22 mouse cellular contexts compared by ENCODE assay signal in the genomic region with DNA sequence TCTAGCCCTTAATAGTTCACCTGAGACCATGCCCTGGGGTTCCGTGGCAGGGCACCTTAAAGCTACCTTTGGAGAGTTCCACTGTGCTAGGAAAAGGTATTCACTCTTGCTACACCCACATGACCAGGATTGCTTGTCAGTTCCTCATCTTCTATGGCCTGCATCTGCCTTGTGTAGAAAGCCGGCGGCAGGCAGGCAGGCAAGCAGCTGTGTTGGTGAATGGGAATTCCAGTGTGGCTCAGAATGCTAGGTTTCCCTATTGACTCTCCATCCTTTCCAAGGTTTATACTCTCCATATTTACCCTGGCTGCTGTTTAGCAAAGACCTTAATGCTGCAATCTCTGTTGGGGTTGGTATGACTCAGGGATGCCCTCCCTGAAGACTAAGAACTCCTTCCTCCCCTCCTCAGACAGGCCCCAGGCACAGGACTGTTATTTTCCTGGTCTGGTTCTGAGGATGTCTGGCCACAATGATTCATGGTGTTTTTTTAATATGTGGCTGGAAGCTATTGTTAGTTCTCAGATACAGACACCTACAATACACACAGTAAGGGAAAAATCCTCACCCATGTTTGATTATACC. TPM values are rescaled to one million over a fixed set of nuclear protein-coding genes. Genes with fewer than 3 reads are reported as not detected.
DNase-seq lines count a peak whose midpoint lies in the region; ATAC-seq and TF ChIP-seq lines count a peak whose summit lies in the region.
"Had no signal": no experiment of that assay in that cellular context is flagged by ENCODE, and none has a peak within 500 bp of the region (broad histone marks: within the 10 kb centered on the region; RNA-seq: fewer than 3 reads in every experiment).

No protein-coding gene starts in this region.

- no peak for DNase-seq in hindbrain, embryonic 10.5 days (ENCODE audit: low spot score)
- DNase-seq in 3T3-L1 (ENCODE audit: low read depth, low spot score) (peak; percentile 92), MN1 (ENCODE audit: low spot score) (peak; percentile 44)
- DNase-seq in hindbrain, postnatal 0 days (ENCODE audit: low spot score), result no peak
- no peak for DNase-seq in urinary bladder, postnatal 4 days (ENCODE audit: low spot score in 2 of 2)
- DNase-seq in ovary, postnatal 10 days (ENCODE audit: low spot score), result no peak
- DNase-seq: adrenal gland, adult 2 months; cerebellum, adult 18-20 months; cerebellum, postnatal 14 days; gastrocnemius, adult 2 months; heart, postnatal 4 days; kidney, adult 2 months; thymus, postnatal 25 days had no signal

- H3K27me3 ChIP-seq in hindbrain, embryonic 10.5 days (ENCODE audit: insufficient read depth, poor library complexity, severe bottlenecking), result no peaks in the 10 kb centered on the region
- H3K27me3 ChIP-seq in hindbrain, embryonic 16.5 days (replicated peaks; ENCODE audit: control insufficient read depth, insufficient read depth, low read length), result no peaks in the 10 kb centered on the region
- H3K27me3 ChIP-seq in hindbrain, postnatal 0 days (ENCODE audit: insufficient read depth, low read length), result no peaks in the 10 kb centered on the region
- H3K27me3 ChIP-seq: embryonic facial prominence, embryonic 13.5 days; heart, embryonic 15.5 days; neural tube, embryonic 12.5 days; stomach, embryonic 15.5 days had no signal

- peaks cover 13% of the 10 kb centered on the region for H3K4me1 ChIP-seq in hindbrain, embryonic 10.5 days (replicated peaks)
- no peaks in the 10 kb centered on the region for H3K4me1 ChIP-seq in hindbrain, embryonic 16.5 days (ENCODE audit: control insufficient read depth, insufficient read depth, low read depth, low read length)
- H3K4me1 ChIP-seq in hindbrain, postnatal 0 days (ENCODE audit: insufficient read depth, low read length), result no peaks in the 10 kb centered on the region
- H3K4me1 ChIP-seq: embryonic facial prominence, embryonic 13.5 days; heart, embryonic 15.5 days; neural tube, embryonic 12.5 days; stomach, embryonic 15.5 days had no signal

- H3K27ac ChIP-seq in hindbrain, embryonic 10.5 days, result peak overlapping the region; percentile 50; the same call in 1 of the 2 replicates
- no peak overlapping the region for H3K27ac ChIP-seq in hindbrain, embryonic 16.5 days (ENCODE audit: low read depth, low read length)
- H3K27ac ChIP-seq in hindbrain, postnatal 0 days, result peak overlapping the region; percentile 20; the same call in 1 of the 2 replicates
- H3K27ac ChIP-seq: embryonic facial prominence, embryonic 13.5 days; gastrocnemius, adult 2 months; heart, embryonic 15.5 days; kidney, postnatal 0 days; macrophage; neural tube, embryonic 12.5 days; stomach, embryonic 15.5 days had no signal

- no peak overlapping the region for H3K4me2 ChIP-seq in hindbrain, embryonic 16.5 days (ENCODE audit: low read length)
- H3K4me2 ChIP-seq in hindbrain, postnatal 0 days (ENCODE audit: low read depth, low read length), result no peak overlapping the region
- H3K4me2 ChIP-seq: embryonic facial prominence, embryonic 13.5 days; heart, embryonic 15.5 days; neural tube, embryonic 12.5 days; stomach, embryonic 15.5 days had no signal

- no peak overlapping the region for H3K4me3 ChIP-seq in hindbrain, embryonic 10.5 days
- no peak overlapping the region for H3K4me3 ChIP-seq in hindbrain, embryonic 16.5 days (ENCODE audit: low read length)
- no peak overlapping the region for H3K4me3 ChIP-seq in hindbrain, postnatal 0 days (ENCODE audit: low read length)
- H3K4me3 ChIP-seq: embryonic facial prominence, embryonic 13.5 days; gastrocnemius, adult 2 months; heart, embryonic 15.5 days; neural tube, embryonic 12.5 days; stomach, embryonic 15.5 days had no signal

- 84% methylated on average over 3 of the region's 3 CpGs for WGBS in hindbrain, embryonic 10.5 days
- 72% methylated on average over 3 of the region's 3 CpGs for WGBS in hindbrain, embryonic 16.5 days
- WGBS in hindbrain, postnatal 0 days, result 74% methylated on average over 3 of the region's 3 CpGs

- no peak for TF ChIP-seq CTCF in hindbrain, postnatal 0 days (IDR thresholded peaks at IDR 0.05; ENCODE audit: low read depth)

- no peak for ATAC-seq in hindbrain, embryonic 16.5 days
- ATAC-seq in hindbrain, postnatal 0 days, result no peak
- ATAC-seq: CD4-positive, CD25-positive, alpha-beta regulatory T cell, adult 4 months had no signal

- H3K9ac ChIP-seq in hindbrain, embryonic 16.5 days (ENCODE audit: low read depth, low read length), result no peak overlapping the region
- no peak overlapping the region for H3K9ac ChIP-seq in hindbrain, postnatal 0 days (replicated peaks; ENCODE audit: low read length)
- H3K9ac ChIP-seq: embryonic facial prominence, embryonic 13.5 days; heart, embryonic 15.5 days; neural tube, embryonic 12.5 days; stomach, embryonic 15.5 days had no signal

- no peaks in the 10 kb centered on the region for H3K36me3 ChIP-seq in hindbrain, embryonic 10.5 days
- no peaks in the 10 kb centered on the region for H3K36me3 ChIP-seq in hindbrain, embryonic 16.5 days (ENCODE audit: control insufficient read depth, insufficient read depth, low read length)
- H3K36me3 ChIP-seq in hindbrain, postnatal 0 days (ENCODE audit: insufficient read depth, low read length), result no peaks in the 10 kb centered on the region
- H3K36me3 ChIP-seq: embryonic facial prominence, embryonic 13.5 days; heart, embryonic 15.5 days; neural tube, embryonic 12.5 days; stomach, embryonic 15.5 days had no signal

- H3K9me3 ChIP-seq in hindbrain, embryonic 10.5 days, result no peaks in the 10 kb centered on the region
- H3K9me3 ChIP-seq in hindbrain, embryonic 16.5 days (ENCODE audit: control insufficient read depth, low read length), result no peaks in the 10 kb centered on the region
- no peaks in the 10 kb centered on the region for H3K9me3 ChIP-seq in hindbrain, postnatal 0 days (ENCODE audit: low read length)
- H3K9me3 ChIP-seq: embryonic facial prominence, embryonic 13.5 days; heart, embryonic 15.5 days; neural tube, embryonic 12.5 days; stomach, embryonic 15.5 days had no signal

RNA-seq across cellular contexts. Expression of a gene that starts 15.0 kb away (rescaled TPM):
- polyA plus RNA-seq in hindbrain, embryonic 10.5 days (2016; fragmentation: Nextera tagmentation; extraction: Ambion mirVana), result 6.3 and 7.9 TPM in 2 replicates
- polyA plus RNA-seq in hindbrain, embryonic 16.5 days (2015; fragmentation: Nextera tagmentation; extraction: Ambion mirVana), result 11.9 and 13.6 TPM in 2 replicates
- total RNA-seq in hindbrain, postnatal 0 days (2014; rRNA removed), result 12.3 and 15.4 TPM in 2 replicates
- 23.6 and 26.7 TPM in 2 replicates for polyA plus RNA-seq in hindbrain, postnatal 0 days (2015; fragmentation: Nextera tagmentation; extraction: Ambion mirVana)

RNA-seq across cellular contexts. Expression of a gene that starts 58.6 kb away (rescaled TPM):
- not detected in 2 replicates for polyA plus RNA-seq in hindbrain, embryonic 10.5 days (2016; fragmentation: Nextera tagmentation; extraction: Ambion mirVana)
- 0.04 and 0.06 TPM in 2 replicates for polyA plus RNA-seq in hindbrain, embryonic 16.5 days (2015; fragmentation: Nextera tagmentation; extraction: Ambion mirVana)
- not detected in 2 replicates for total RNA-seq in hindbrain, postnatal 0 days (2014; rRNA removed)
- 0.40 and 0.52 TPM in 2 replicates for polyA plus RNA-seq in hindbrain, postnatal 0 days (2015; fragmentation: Nextera tagmentation; extraction: Ambion mirVana)
- total RNA-seq: gastrocnemius, adult 2 months; heart, postnatal 4 days; monocyte, adult 5-6 weeks had no signal
- polyA plus RNA-seq: embryonic facial prominence, embryonic 13.5 days; kidney, adult 2 months; macrophage had no signal

Comparison
In these comparisons a context has a peak if more than half of its experiments do, and no peak if none do; other contexts are left out.
1. DNase-seq: peak in 3T3-L1 (single experiment) and MN1 (single experiment); none in hindbrain, embryonic 10.5 days (single experiment), hindbrain, postnatal 0 days (single experiment), urinary bladder, postnatal 4 days (0 of 2) and ovary, postnatal 10 days (single experiment).